23 mouse cellular contexts compared by ENCODE assay signal in the genomic region with DNA sequence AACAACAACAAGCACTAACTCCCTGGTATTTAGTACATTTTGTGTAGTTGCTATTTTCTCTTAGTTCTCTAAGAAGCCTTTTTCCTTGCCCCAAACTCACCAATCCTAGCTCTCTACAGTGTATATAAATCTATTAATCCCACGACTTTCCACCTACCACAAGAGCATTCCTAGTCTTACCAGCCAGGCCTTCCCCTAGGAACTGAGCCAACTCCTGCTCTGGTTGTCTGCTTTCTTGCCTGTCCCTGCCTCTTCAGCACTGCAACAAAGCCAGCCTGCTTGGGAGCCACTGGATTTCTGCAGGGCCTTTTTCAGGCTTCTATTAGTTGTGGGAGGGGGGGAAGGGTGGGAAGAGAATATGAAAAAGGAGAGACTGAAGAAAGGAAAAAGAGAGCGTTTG. TPM values are rescaled to one million over a fixed set of nuclear protein-coding genes. Genes with fewer than 3 reads are reported as not detected.
DNase-seq lines count a peak whose midpoint lies in the region; ATAC-seq and TF ChIP-seq lines count a peak whose summit lies in the region.
"Had no signal": no experiment of that assay in that cellular context is flagged by ENCODE, and none has a peak within 500 bp of the region (broad histone marks: within the 10 kb centered on the region; RNA-seq: fewer than 3 reads in every experiment).

No protein-coding gene starts in this region.

- no peaks in the 10 kb centered on the region for H3K9me3 ChIP-seq in hindbrain, postnatal 0 days (ENCODE audit: low read length)
- no peaks in the 10 kb centered on the region for H3K9me3 ChIP-seq in hindbrain, embryonic 13.5 days
- H3K9me3 ChIP-seq in CH12.LX (replicated peaks; ENCODE audit: low read length) = no peaks in the 10 kb centered on the region
- H3K9me3 ChIP-seq in embryonic facial prominence, embryonic 15.5 days (replicated peaks) = no peaks in the 10 kb centered on the region
- H3K9me3 ChIP-seq: intestine, embryonic 15.5 days; kidney, embryonic 15.5 days; neural tube, embryonic 15.5 days had no signal

- no peak for TF ChIP-seq RAD21 in CH12.LX (IDR thresholded peaks at IDR 0.05; ENCODE audit: low read depth, low read length)

- dilution Hi-C loops in CH12.LX (cut with MboI; ENCODE audit: extremely low pct_ligation_motif_present, extremely low pct_unique_long_range_greater_than_20kb, low sequenced_read_pairs) = no loop called here

- peak; percentile 29 for DNase-seq in hindbrain, postnatal 0 days (ENCODE audit: low spot score)
- DNase-seq in CH12.LX (ENCODE audit: extremely low read depth) (no peak), NIH3T3 (ENCODE audit: low read depth) (peak; percentile 43)
- no peak for DNase-seq in gastrocnemius, postnatal 4 days (ENCODE audit: low spot score in 2 of 2)
- DNase-seq in kidney, postnatal 14 days = no peak
- no peak for DNase-seq in thymus, postnatal 36 days
- DNase-seq: adrenal gland, postnatal 25 days; cerebellum, adult 2 months; heart, postnatal 4 days; lung, postnatal 10 days; right cerebral cortex, postnatal 25 days had no signal

- H3K4me1 ChIP-seq in hindbrain, postnatal 0 days (ENCODE audit: insufficient read depth, low read length) = no peaks in the 10 kb centered on the region
- H3K4me1 ChIP-seq in hindbrain, embryonic 13.5 days (replicated peaks) = no peaks in the 10 kb centered on the region
- peaks cover 32 to 70% of the 10 kb centered on the region in 2 experiments for H3K4me1 ChIP-seq in CH12.LX (ENCODE audit: control insufficient read depth in 1 of 2, insufficient read depth in 2 of 2)
- H3K4me1 ChIP-seq in embryonic facial prominence, embryonic 15.5 days = peaks cover 9% of the 10 kb centered on the region; the same call in 1 of the 2 replicates
- H3K4me1 ChIP-seq: intestine, embryonic 15.5 days; kidney, embryonic 15.5 days; neural tube, embryonic 15.5 days had no signal

- TF ChIP-seq EP300 in CH12.LX (IDR thresholded peaks at IDR 0.05; ENCODE audit: low read length) = no peak

- H3K79me2 ChIP-seq in CH12.LX (replicated peaks; ENCODE audit: control insufficient read depth, extremely low read depth, insufficient read depth, poor library complexity, severe bottlenecking) = no peaks in the 10 kb centered on the region

- no peaks in the 10 kb centered on the region for H3K36me3 ChIP-seq in hindbrain, postnatal 0 days (ENCODE audit: insufficient read depth, low read length)
- no peaks in the 10 kb centered on the region for H3K36me3 ChIP-seq in hindbrain, embryonic 13.5 days
- H3K36me3 ChIP-seq in CH12.LX (replicated peaks in 1 of 2; ENCODE audit: control insufficient read depth in 1 of 2, insufficient read depth in 1 of 2, low read length in 1 of 2) = no peaks in the 10 kb centered on the region
- no peaks in the 10 kb centered on the region for H3K36me3 ChIP-seq in embryonic facial prominence, embryonic 15.5 days
- H3K36me3 ChIP-seq: intestine, embryonic 15.5 days; kidney, embryonic 15.5 days; neural tube, embryonic 15.5 days had no signal

- no peaks in the 10 kb centered on the region for H3K27me3 ChIP-seq in hindbrain, postnatal 0 days (ENCODE audit: insufficient read depth, low read length)
- H3K27me3 ChIP-seq in hindbrain, embryonic 13.5 days = no peaks in the 10 kb centered on the region
- H3K27me3 ChIP-seq in CH12.LX (replicated peaks) = no peaks in the 10 kb centered on the region
- H3K27me3 ChIP-seq in embryonic facial prominence, embryonic 15.5 days = no peaks in the 10 kb centered on the region
- H3K27me3 ChIP-seq: intestine, embryonic 15.5 days; kidney, embryonic 15.5 days; neural tube, embryonic 15.5 days had no signal

- no peak overlapping the region for H3K4me2 ChIP-seq in hindbrain, postnatal 0 days (ENCODE audit: low read depth, low read length)
- no peak overlapping the region for H3K4me2 ChIP-seq in hindbrain, embryonic 13.5 days
- 0 out of 2 replicates have a peak overlapping the region, but pooled peaks have one; percentile 3 for H3K4me2 ChIP-seq in CH12.LX (ENCODE audit: insufficient read depth, low read depth, poor library complexity, severe bottlenecking)
- H3K4me2 ChIP-seq in embryonic facial prominence, embryonic 15.5 days (replicated peaks) = no peak overlapping the region
- H3K4me2 ChIP-seq: heart, embryonic 11.5 days; intestine, embryonic 15.5 days; kidney, embryonic 15.5 days; neural tube, embryonic 15.5 days had no signal

- H3K27ac ChIP-seq in hindbrain, postnatal 0 days = no peak overlapping the region
- no peak overlapping the region for H3K27ac ChIP-seq in hindbrain, embryonic 13.5 days
- peak overlapping the region; percentile 94; the same call in 1 of the 2 replicates for H3K27ac ChIP-seq in CH12.LX (ENCODE audit: insufficient read depth, low read depth)
- peak overlapping the region; percentile 60; the same call in 1 of the 2 replicates for H3K27ac ChIP-seq in embryonic facial prominence, embryonic 15.5 days (replicated peaks)
- H3K27ac ChIP-seq: intestine, embryonic 15.5 days; kidney, embryonic 15.5 days; layer of hippocampus, adult 2 months; liver, embryonic 14.5 days; neural tube, embryonic 15.5 days had no signal

- no peak overlapping the region for H3K4me3 ChIP-seq in hindbrain, postnatal 0 days (ENCODE audit: low read length)
- H3K4me3 ChIP-seq in hindbrain, embryonic 13.5 days = no peak overlapping the region
- no peak overlapping the region for H3K4me3 ChIP-seq in CH12.LX (replicated peaks in 1 of 3; ENCODE audit: low read depth in 2 of 3, low read length in 2 of 3, poor library complexity in 1 of 3)
- no peak overlapping the region for H3K4me3 ChIP-seq in embryonic facial prominence, embryonic 15.5 days (replicated peaks)
- H3K4me3 ChIP-seq: erythroblast, embryonic 14.5 days; intestine, embryonic 15.5 days; kidney, embryonic 15.5 days; layer of hippocampus, adult 2 months; myocyte; neural tube, embryonic 15.5 days had no signal

- in situ Hi-C loops in CH12.LX (cut with MboI; ENCODE audit: low pct_ligation_motif_present, low pct_unique_long_range_greater_than_20kb, low sequenced_read_pairs) = no loop called here

- H3K9ac ChIP-seq in hindbrain, postnatal 0 days (replicated peaks; ENCODE audit: low read length) = no peak overlapping the region
- no peak overlapping the region for H3K9ac ChIP-seq in hindbrain, embryonic 13.5 days
- peak overlapping the region; percentile 43 for H3K9ac ChIP-seq in CH12.LX (ENCODE audit: insufficient read depth, low read depth)
- no peak overlapping the region for H3K9ac ChIP-seq in embryonic facial prominence, embryonic 15.5 days
- H3K9ac ChIP-seq: intestine, embryonic 15.5 days; kidney, embryonic 15.5 days; liver, embryonic 14.5 days; neural tube, embryonic 15.5 days had no signal

- TF ChIP-seq POLR2A in CH12.LX (IDR thresholded peaks at IDR 0.05; ENCODE audit: low read depth, low read length) = no peak

- 65% methylated on average over 2 of the region's 2 CpGs for WGBS in hindbrain, postnatal 0 days
- 80% methylated on average over 2 of the region's 2 CpGs for WGBS in hindbrain, embryonic 13.5 days
- 51% methylated on average over 2 of the region's 2 CpGs for WGBS in embryonic facial prominence, embryonic 15.5 days

- no peak for ATAC-seq in hindbrain, postnatal 0 days
- ATAC-seq in hindbrain, embryonic 13.5 days (ENCODE audit: low FRiP score) = no peak
- peak; percentile 26; the same call in 1 of the 2 replicates for ATAC-seq in embryonic facial prominence, embryonic 15.5 days (ENCODE audit: insufficient number of reproducible peaks, low FRiP score, low TSS enrichment, low read depth)
- ATAC-seq: CD4-positive, CD25-positive, alpha-beta regulatory T cell, adult 4 months; intestine, embryonic 15.5 days had no signal

- no peak for TF ChIP-seq CTCF in hindbrain, postnatal 0 days (IDR thresholded peaks at IDR 0.05; ENCODE audit: low read depth)
- TF ChIP-seq CTCF in CH12.LX (conservative IDR thresholded peaks at IDR 0.05 in 1 of 2, IDR thresholded peaks at IDR 0.05 in 1 of 2; ENCODE audit: low read depth in 2 of 2, low read length in 2 of 2) = no peak

TF ChIP-seq in CH12.LX, 34 proteins besides CTCF, POLR2A, EP300 and RAD21:
- TF ChIP-seq ZKSCAN1 (IDR thresholded peaks at IDR 0.05; ENCODE audit: borderline replicate concordance, low read depth, low read length) = no peak
- no peak for TF ChIP-seq TBP (conservative IDR thresholded peaks at IDR 0.05; ENCODE audit: low read depth, low read length)
- no peak for TF ChIP-seq USF1 (IDR thresholded peaks at IDR 0.05; ENCODE audit: low read depth, low read length)
- TF ChIP-seq ZC3H11A (IDR thresholded peaks at IDR 0.05; ENCODE audit: low read depth, low read length) = no peak
- no peak for TF ChIP-seq POLR2AphosphoS2 (IDR thresholded peaks at IDR 0.05; ENCODE audit: low read depth, low read length)
- TF ChIP-seq UBTF (IDR thresholded peaks at IDR 0.05; ENCODE audit: low read depth, low read length) = peak; percentile 37; the same call in 1 of the 2 replicates
- no peak for TF ChIP-seq GABPA (IDR thresholded peaks at IDR 0.05; ENCODE audit: insufficient replicate concordance, low read depth, low read length)
- TF ChIP-seq MXI1 (IDR thresholded peaks at IDR 0.05; ENCODE audit: low read depth, low read length) = no peak
- no peak for TF ChIP-seq MAZ (IDR thresholded peaks at IDR 0.05; ENCODE audit: low read depth, low read length)

RNA-seq across cellular contexts. Expression of gene Lgals8, which starts 20.5 kb away (rescaled TPM):
- 19.6 and 20.1 TPM in 2 replicates for total RNA-seq in hindbrain, postnatal 0 days (2014; rRNA removed)
- polyA plus RNA-seq in hindbrain, postnatal 0 days (2015; fragmentation: Nextera tagmentation; extraction: Ambion mirVana) = 28.6 and 30.0 TPM in 2 replicates
- 16.0 and 20.0 TPM in 2 replicates for polyA plus RNA-seq in hindbrain, embryonic 13.5 days (2015; fragmentation: Nextera tagmentation; extraction: Ambion mirVana)
- total RNA-seq in CH12.LX (2012; rRNA removed) (11.7 and 15.8 TPM in 2 replicates), CH12.LX (2014; rRNA removed) (23.5 and 26.8 TPM in 2 replicates)
- polyA plus RNA-seq in CH12.LX (2012; ENCODE audit: insufficient read length, low read depth) = 18.4 and 18.6 TPM in 2 replicates
- polyA plus RNA-seq in embryonic facial prominence, embryonic 15.5 days (2015; fragmentation: Nextera tagmentation; extraction: Ambion mirVana) = 22.5 and 28.3 TPM in 2 replicates
- total RNA-seq in gastrocnemius, postnatal 4 days (2021) = 10 to 100 TPM; 30.7 to 36.4 TPM

RNA-seq across cellular contexts. Expression of gene Edaradd, which starts 35.0 kb away (rescaled TPM):
- total RNA-seq in hindbrain, postnatal 0 days (2014; rRNA removed) = 1.5 TPM in 2 replicates
- polyA plus RNA-seq in hindbrain, postnatal 0 days (2015; fragmentation: Nextera tagmentation; extraction: Ambion mirVana) = 1.2 TPM in 2 replicates
- 0.93 and 1.6 TPM in 2 replicates for polyA plus RNA-seq in hindbrain, embryonic 13.5 days (2015; fragmentation: Nextera tagmentation; extraction: Ambion mirVana)
- total RNA-seq in CH12.LX (2012; rRNA removed) = 0.38 and 0.68 TPM in 2 replicates
- total RNA-seq in CH12.LX (2014; rRNA removed) = 0.16 and 0.23 TPM in 2 replicates
- 0.24 and 0.29 TPM in 2 replicates for polyA plus RNA-seq in CH12.LX (2012; ENCODE audit: insufficient read length, low read depth)
- polyA plus RNA-seq in embryonic facial prominence, embryonic 15.5 days (2015; fragmentation: Nextera tagmentation; extraction: Ambion mirVana) = 6.5 and 7.2 TPM in 2 replicates
- under 1 TPM; 0.10 TPM for total RNA-seq in gastrocnemius, postnatal 4 days (2021)
- total RNA-seq: MEL had no signal
- polyA plus RNA-seq: cerebellum, adult 2 months; erythroblast, embryonic 14.5 days; myocyte had no signal

Comparison
In these comparisons a context has a peak if more than half of its experiments do, and no peak if none do; other contexts are left out.
1. DNase-seq: peak in hindbrain, postnatal 0 days (single experiment) and NIH3T3 (single experiment); none in CH12.LX (single experiment), gastrocnemius, postnatal 4 days (0 of 2), kidney, postnatal 14 days (single experiment) and thymus, postnatal 36 days (0 of 2).
2. H3K27ac ChIP-seq: peak in CH12.LX (single experiment) and embryonic facial prominence, embryonic 15.5 days (single experiment); none in hindbrain, postnatal 0 days (single experiment) and hindbrain, embryonic 13.5 days (single experiment).